Mouse (Mus musculus) gastrocnemius, postnatal 25 days (tissue): ENCODE data around the gene Hist1h2bc. TPM values are rescaled to one million over a fixed set of nuclear protein-coding genes. Genes with fewer than 3 reads are reported as not detected.
A peak's percentile ranks its signal among the peaks of the same experiment; 100 is the strongest.
"Not testable (repeated sequence)": the region's sequence is repeated elsewhere in the genome, so short reads cannot be mapped to it uniquely, and the experiment has no call there.

Source experiments
- DNase-seq: peaks from one replicate; pipeline ENCODE4 v3.0.0; 2022
- long read RNA-seq, 2 experiments: library from polyadenylated mRNA; stranded (forward); transcript quantifications; one replicate each; pipeline ENCODE4 v2.0.0; 2021
- total RNA-seq, 2 experiments: library from RNA; stranded (reverse); gene quantifications; 1 replicate in 1 of 2; 2 replicates in 1 of 2; pipeline ENCODE4 v1.2.3; 2021

The Hist1h2bc gene
- total RNA-seq: 10 to 100 TPM; 67.0 to 81.6 TPM
- long read RNA-seq, experiment 1, transcript Hist1h2bc-201 (2 exons, 1,156 nt): major isoform, 174 of 281 reads
- long read RNA-seq, experiment 1, partial matches to known transcripts: 104 of 281 reads
- long read RNA-seq, experiment 1, other reads (novel, unspliced or antisense): 3 of 281 reads
- long read RNA-seq, experiment 2, transcript Hist1h2bc-201 (2 exons, 1,156 nt): major isoform, 158 of 215 reads
- long read RNA-seq, experiment 2, partial matches to known transcripts: 0 of 215 reads
- long read RNA-seq, experiment 2, other reads (novel, unspliced or antisense): 57 of 215 reads

DNA sequence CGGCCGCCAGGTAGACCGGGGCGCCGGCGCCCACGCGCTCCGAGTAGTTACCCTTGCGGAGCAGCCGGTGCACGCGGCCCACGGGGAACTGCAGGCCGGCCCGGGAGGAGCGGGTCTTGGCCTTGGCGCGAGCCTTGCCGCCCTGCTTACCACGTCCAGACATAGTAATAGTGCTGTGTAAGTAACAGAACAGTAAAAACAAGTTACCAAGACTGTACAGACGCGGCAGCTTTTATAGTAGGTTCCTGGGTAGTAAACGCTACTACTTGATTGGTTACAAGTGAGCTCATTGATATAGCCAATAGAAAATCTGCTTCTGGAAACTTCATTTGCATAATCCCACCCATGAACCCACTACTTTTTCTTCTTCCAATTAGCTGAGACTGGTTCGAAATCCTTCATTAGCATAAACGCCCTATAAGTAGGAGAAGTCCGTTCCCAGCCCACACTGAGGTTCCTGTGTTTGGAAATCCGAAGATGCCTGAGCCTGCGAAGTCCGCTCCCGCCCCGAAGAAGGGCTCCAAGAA lies at the start of gene Hist1h2bc, which contains the start of gene Hist1h2ac:
Gene Hist1h2bc, plus strand, starts transcription at position 445 of the 527 bp plus-strand sequence.
Gene Hist1h2ac, minus strand, starts transcription at position 194 of the 527 bp plus-strand sequence.
- DNase-seq: peak; percentile 68

DNA sequence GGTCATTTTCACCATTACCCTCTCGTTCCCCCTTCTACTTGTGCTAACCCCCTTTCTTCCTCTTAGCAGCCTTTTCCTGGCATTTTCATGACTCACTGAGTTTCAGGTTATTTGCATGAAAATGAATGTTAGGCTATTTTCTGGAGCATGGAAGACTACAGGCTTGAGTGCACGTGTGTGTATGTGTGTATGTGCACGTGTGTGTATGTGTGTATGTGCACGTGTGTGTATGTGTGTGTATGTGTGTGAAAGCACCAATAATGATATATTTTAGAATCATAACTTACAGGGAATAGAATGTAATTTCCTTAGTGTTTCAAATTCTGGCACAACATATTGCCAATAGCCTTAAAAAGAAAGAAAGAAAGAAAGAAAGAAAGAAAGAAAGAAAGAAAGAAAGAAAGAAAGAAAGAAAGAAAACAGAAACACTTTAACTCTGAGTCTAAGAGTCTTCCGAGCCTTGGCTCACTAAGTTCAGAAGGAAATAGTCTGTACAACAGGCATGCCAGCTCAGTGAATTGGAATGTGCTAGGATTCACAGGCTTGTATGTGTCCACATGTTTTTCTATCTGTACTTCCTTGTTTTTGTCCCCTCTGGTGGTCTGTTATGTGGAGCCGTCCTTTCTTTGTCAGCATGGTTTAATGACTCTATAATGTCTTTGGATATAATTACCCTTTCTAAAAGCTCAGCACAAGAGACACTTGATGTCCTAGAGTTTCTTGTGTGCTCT lies 24.2 kb upstream of the Hist1h2bc start:
- DNase-seq: no peak

DNA sequence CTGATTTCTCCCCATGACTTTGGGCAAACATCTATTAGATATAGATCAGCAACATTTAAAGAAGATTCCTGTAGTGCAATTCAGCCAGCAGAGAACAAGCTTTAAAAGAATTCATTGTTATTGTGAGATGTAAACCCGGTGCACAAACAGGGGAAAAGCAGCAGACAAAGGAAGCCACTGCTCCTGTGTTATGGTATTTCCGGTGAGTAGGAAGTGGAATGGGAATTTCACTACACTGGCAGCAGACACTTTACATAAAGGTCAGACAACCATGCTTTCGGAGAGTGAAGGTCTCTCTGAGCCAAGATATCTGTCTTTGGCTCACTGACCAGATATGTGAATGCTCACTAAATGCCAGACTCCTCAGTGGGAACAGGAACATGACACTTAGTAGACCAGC lies 21.5 kb upstream of the Hist1h2bc start:
- no peak for DNase-seq

DNA sequence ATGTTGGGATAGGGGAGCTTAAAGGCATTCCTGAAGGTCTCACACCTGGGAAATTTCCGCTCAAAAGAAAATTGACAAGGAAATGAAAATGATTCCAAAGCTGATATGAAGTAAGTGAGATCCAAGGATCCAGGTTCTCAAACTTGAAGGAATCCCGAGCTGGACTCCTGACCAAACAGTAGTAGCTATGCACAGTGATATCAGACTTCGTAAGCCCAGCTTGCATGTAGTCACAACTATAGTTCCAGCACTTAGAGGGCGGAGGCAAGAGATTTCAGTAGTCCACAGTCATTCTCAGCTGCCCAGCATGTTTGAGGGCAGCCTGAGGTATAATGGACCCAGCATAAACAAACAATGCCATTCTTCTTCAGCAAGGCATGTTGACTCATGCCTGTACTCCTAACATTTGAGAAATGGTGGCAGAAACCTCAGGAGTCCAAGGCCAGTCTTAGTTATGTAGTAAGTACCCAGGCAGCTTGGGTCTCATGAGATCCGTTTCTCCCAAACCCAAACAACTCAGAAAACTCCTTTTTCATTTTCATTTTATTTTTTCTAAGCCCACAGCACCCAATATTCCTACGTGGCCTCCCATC lies 1.9 kb upstream of the Hist1h2bc start:
- DNase-seq: no peak

DNA sequence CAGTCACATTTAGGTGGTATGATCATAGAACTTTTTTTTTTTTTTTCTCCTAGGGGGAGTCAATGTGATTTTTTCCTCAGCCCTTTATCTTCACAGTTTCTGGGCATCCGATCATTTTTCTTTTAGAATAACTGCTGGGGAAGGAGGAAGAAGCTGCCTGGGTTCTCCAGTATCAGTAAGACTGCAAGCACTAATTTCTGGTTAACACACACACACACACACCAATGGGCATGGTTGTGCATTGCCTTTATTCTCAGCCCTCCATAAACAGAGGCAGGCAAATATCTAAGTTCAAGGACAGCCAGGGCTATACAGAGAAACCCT lies 1.4 kb upstream of the Hist1h2bc start:
- no peak for DNase-seq

DNA sequence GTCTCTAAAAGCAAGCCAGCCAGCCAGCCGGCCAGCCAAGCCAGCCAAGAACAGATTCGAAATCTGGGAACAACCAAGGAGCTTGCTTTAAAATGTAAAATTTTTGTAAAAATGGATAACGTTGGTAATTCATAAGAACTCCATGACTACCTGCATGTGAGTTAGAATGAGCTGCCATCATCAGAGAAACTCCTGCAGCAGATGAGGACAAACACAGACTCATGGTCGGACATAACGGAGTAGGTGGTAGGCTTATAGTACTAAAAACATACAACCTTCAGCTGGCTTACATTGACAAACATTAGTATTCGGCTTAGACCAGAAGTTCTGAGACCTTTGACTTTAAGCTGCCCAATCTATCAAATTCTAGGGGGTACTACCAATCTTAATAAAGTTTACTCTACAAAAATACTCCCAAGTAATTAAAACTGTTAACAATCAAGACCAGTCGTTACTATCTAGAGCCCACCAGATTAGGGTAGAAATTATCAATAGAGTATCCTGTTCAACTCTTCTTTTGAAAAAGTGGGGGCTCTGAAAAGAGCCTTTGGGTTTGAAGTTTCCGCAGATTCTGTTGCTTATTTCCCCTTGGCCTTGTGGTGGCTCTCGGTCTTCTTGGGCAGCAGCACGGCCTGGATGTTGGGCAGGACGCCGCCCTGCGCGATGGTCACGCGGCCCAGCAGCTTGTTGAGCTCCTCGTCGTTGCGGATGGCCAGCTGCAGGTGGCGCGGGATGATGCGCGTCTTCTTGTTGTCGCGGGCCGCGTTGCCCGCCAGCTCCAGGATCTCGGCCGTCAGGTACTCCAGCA lies 848 bp upstream of the Hist1h2bc start:
- not testable (repeated sequence) for DNase-seq

DNA sequence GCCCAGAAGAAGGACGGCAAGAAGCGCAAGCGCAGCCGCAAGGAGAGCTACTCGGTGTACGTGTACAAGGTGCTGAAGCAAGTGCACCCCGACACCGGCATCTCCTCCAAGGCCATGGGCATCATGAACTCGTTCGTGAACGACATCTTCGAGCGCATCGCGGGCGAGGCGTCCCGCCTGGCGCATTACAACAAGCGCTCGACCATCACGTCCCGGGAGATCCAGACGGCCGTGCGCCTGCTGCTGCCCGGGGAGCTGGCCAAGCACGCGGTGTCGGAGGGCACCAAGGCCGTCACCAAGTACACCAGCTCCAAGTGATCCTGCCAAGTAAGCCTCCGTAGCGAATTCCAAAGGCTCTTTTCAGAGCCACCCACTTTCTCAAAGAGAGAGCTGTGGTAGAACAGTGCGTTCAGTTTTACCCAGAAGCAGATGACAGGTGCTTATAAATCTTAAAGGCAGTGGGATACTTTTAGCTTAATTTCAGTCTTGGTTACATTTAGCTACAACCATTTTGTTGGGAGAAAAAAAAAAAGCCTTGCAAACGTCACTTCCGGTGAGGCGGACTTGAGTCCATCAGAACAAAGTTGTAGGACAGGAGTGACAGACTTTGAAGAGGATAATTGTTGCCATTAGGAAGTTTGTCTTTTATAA lies 421 bp downstream of the Hist1h2bc start:
- not testable (repeated sequence) for DNase-seq

DNA sequence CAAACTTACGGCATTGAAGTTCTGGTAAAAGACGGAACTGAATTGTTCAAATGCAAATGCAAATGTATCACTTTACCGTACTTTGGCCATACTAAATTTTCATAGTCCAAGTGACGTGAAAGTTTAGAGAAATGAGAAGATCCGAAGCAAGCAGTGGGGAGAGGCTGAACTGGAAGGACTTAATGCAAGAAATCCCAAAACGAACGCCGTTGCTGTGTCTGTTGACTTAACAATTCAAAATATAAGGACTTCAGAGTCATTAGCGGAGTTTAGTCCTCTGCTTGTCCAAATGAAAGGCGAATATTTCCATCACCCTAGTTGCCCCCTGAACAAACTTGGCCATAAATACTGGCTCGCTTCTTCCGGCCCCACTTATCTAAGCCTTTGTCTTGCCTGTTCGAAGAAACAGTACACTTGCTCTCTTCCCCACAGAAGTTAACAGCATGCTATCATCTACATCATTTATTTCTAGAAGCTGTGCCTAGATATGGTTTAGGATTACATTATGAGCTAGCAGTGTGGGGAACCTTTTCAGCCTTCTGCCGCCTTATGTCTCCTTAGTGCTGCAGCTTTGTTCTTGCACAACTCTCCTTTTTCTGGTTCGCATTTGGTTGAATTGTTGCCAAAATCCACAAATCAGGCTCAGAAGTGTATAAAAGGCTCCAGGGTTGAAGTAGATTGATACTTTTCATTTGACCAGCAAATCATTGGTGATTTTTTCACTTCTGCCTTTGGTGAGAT lies 1.3 kb downstream of the Hist1h2bc start:
- DNase-seq: no peak

DNA sequence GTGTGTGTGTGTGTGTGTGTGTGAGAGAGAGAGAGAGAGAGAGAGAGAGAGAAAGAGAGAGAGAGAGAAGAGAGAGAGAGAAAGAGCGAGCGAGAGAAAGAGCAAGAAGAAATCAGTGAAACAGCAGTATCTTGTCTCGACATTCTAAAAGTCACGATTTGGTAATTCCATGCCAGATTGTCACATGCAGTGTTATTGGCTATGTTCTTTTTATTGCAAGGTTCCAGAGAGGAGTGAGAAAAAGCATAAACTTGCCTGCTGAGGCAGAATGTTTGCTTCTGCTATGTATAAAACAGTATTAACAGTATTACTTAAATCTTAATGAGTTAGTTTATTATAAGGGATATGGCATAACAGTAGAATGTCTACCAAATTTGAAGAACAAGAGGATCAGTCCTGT lies 2.0 kb downstream of the Hist1h2bc start:
- no peak for DNase-seq

DNA sequence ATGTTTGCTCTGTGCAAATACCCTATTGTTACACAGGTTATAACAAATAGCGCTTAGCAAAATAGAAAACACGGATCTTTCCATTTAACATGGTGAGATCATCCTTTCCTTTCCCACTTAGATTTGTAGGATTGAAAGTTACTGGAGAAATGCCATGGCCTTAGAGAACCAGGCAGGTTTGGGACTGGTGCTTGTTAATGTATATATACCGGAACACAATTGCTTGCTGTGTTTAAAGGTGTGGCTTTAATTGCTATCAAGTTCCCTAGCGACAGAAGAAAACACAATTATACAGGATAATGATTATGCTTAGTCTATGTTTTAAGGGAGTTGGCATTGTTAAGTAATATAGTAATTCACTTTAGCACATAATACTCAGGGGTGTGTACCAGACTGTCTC lies 3.2 kb downstream of the Hist1h2bc start:
- no peak for DNase-seq

DNA sequence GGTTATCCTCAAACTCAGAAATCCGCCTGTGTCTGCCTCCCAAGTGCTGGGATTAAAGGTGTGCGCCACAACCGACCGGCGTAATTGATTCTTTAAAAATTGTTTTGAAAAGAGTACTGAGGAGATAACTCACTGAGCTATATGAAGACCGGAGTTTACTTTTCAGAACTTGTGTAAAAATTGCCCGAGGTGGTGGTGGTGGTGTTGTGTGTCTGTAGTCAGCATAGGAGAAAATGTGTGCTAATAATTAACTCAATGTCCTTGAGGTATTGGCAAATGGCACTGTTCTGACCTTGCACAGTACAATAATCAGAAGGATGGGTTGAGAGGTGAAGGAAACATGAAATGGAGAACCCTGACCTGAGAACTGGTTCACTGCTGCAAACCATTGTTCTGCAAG lies 3.9 kb downstream of the Hist1h2bc start:
- DNase-seq: no peak

DNA sequence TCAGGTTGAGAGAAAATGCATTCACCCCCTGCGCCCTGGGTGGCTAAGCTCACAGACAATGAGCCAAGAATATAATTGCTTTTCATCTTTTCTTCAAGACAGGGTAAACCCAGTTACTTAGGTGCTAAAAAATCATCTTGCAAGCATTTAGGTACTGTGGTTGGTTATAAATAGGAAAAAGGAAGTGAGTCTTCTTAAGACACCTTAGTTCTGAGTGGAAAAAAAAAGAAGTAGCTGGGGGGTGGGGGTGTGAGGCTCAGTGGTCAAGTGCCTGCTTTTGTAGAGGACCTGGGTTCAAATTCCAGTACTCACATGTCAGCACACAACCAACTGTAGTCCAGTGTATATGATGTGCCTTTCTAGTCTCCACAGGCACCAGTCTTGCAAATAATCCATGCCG lies 5.0 kb downstream of the Hist1h2bc start:
- DNase-seq: no peak

DNA sequence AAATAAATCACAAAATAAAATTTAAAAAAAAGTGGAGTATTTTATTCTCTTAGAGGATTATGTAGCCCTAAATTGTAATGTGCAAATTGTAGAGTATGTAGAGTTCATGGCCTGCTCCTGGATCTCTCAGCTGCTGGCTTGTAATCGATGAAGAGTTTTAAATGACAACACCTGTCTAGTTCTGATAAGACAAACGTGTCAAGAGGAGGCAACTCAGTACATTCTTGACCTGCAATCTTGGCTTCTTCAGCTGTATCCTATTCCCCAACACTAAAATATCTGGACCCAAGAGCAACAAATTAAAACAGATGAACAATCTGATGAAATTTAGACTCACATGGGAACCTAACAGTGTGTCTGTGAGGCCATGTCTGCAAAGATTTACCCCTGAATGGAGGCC lies 5.5 kb downstream of the Hist1h2bc start:
- no peak for DNase-seq

DNA sequence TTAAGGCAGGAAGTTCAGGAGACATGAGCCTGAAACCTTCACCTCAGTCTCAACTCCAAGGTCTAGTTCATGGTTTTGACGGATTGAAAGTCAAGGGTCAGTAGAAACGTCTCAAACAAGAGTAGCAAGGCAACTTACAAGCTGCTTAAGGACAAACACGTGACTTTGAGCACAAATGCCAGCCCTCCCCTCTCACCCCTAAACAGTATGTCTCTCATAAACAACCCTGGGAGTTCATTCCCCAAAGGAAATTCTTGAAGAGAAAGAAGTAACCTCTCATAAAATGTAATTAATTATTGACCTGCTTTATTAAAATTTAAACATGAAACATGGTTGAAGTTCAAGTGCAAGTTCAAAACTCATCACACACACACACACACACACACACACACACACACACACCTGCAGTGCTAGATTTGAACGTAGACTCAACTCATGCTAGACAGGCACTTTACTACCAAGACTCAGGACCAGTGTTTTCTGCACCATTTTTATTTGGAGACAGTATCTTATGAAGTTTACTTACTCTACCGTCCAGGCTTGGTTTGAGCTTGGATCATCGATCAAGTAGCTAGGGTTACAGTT lies 9.9 kb downstream of the Hist1h2bc start:
- no peak for DNase-seq

DNA sequence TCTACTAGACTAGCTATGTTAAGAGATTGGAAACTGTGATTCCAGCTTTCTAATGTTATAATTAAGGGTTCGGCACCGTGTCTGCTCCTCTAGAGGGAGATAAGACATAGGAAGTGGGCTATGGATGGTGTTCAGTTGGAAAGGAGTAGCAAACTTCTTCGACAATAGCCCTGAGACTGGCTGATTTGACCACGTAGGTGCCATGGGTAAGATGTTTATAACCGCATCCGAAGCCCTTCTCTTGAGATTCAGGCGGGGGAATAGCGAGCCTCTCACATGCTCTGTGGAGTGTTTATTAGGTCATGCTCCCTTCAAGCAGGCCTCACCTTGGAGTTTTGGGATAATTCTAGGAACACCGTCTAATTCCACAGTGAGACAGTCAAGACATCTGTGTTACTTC lies 11.0 kb downstream of the Hist1h2bc start:
- DNase-seq: no peak

DNA sequence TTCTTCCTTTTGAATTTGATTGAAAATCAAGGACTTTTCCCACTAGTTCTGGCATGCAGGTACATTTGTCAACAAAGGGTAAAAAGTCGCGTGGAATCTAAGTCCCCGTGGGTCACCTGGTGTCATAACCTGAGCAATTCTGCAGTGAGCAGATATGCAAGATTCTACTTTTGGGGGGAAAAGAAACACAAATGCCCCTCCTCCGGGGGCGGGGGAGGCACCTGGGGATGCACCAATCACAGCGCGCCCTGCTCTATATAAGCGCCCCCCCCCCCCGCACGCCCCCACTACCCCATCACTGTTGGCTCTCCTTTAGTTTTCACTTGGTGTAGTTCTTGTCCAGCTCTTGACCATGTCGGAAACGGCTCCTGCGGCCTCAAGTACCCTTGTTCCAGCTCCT lies 11.5 kb downstream of the Hist1h2bc start, which contains the start of gene Hist1h1t:
Gene Hist1h1t, plus strand, starts transcription at position 301 of the 400 bp plus-strand sequence.
- DNase-seq: no peak

DNA sequence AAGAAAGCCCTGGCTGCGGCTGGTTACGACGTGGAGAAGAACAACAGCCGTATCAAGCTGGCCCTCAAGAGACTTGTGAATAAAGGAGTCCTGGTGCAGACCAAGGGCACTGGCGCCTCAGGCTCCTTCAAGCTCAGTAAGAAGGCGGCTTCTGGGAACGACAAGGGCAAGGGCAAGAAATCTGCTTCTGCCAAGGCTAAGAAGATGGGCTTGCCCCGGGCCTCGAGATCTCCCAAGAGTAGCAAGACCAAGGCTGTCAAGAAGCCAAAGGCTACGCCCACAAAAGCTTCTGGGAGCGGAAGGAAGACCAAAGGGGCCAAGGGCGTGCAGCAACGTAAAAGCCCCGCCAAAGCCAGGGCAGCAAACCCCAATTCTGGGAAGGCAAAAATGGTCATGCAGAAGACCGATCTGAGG lies 12.1 kb downstream of the Hist1h2bc start:
- DNase-seq: no peak

DNA sequence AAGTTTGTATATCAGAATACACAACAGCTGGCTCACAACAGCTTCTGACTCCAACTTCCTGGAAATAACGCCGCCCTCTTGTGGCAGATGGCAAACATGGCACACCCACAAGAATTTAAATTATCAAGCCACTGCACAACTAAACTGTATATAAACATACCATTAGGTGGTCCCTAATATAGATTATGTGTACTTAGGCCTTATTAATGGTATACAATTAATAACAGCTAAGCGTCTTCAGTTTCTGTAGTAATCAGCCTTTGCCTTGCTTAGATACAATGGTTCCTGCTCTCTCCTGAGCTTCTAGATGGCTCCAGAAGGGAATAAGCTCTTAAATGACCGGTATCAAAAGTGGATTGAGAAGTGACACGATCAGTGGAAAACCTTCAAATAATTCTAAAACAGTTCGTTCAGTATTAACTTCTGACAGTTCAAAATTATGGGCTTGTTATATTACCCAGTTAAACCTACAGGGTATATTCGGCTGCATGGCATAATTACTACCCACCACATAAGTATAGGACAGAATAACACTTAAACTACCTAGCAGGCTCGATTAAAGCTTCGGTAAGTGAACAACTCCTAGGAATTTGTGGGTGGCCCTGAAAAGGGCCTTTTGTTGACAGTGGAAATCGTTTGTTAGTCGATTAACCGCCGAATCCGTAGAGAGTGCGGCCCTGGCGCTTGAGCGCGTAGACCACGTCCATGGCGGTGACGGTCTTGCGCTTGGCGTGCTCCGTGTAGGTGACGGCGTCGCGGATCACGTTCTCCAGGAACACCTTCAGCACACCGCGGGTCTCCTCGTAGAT lies 13.7 kb downstream of the Hist1h2bc start:
- DNase-seq: no peak

DNA sequence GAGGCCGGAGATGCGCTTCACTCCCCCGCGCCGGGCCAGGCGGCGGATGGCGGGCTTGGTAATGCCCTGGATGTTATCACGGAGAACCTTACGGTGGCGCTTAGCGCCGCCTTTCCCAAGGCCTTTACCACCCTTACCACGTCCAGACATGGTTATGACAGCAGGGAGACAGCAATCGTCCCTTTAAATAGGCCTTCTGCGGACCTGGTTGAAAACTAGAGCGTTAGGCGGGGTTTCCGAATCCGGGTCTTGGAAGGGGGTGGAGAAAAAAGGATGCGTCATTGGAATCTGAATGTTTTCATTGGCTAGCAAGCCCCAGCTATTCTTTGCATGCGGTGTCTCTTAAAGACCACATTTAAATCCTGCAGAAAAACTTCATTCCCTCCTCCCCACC lies 14.3 kb downstream of the Hist1h2bc start, which contains the start of gene Hist1h4c:
Gene Hist1h4c, minus strand, starts transcription at position 155 of the 394 bp plus-strand sequence.
- DNase-seq: peak; percentile 96

DNA sequence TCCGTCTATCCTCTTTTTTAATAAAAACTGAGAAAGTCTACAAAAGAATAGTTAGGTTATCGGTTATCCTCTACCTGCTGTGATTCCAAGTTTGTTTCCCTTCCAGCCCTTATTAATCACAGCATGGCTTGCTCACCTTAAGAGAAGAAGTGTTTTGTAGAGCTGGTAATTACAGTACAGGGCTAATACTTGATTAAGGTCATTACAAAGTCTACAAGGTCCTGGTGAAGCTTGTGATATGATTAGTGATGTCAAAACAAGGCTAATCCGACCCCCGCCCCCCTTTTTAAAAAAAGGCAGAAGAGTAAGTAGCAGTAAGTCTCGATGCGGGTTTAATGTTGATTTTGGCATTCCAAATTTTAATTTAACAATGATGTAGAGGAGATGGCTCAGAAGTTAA lies 15.0 kb downstream of the Hist1h2bc start:
- DNase-seq: no peak
